Mouse (Mus musculus): ENCODE results near the gene Bves.
"Not testable (repeated sequence)": the region's sequence is repeated elsewhere in the genome, so short reads cannot be mapped to it uniquely, and the experiment has no call there.

Bves gene

GRCm38 (mm10) chr10:45335434-45336422 is at the start of gene Bves:
TSS of gene Bves (plus strand) at chr10:45335772.
- peak; percentile 26 for DNase-seq (ENCODE audit: low read depth, low spot score)

- DNase-seq (ENCODE audit: low read depth, low spot score), result no peak
These were observed 47.2 kb upstream of the Bves start for GRCm38 (mm10) chr10:45288351-45288750.

GRCm38 (mm10) chr10:45289218-45290105 is 46.1 kb upstream of the Bves start:
- DNase-seq (ENCODE audit: low read depth, low spot score), result peak; percentile 8

- no peak for DNase-seq (ENCODE audit: low read depth, low spot score)
These were observed 45.0 kb upstream of the Bves start for GRCm38 (mm10) chr10:45290618-45291017.

- not testable (repeated sequence) for DNase-seq (ENCODE audit: low read depth, low spot score)
These were observed 43.4 kb upstream of the Bves start for GRCm38 (mm10) chr10:45292159-45292558.

GRCm38 (mm10) chr10:45295093-45295492 is 40.5 kb upstream of the Bves start:
- DNase-seq (ENCODE audit: low read depth, low spot score), result no peak

GRCm38 (mm10) chr10:45298503-45298902 is 37.1 kb upstream of the Bves start:
- peak; percentile 15 for DNase-seq (ENCODE audit: low read depth, low spot score)

GRCm38 (mm10) chr10:45299509-45299908 is 36.1 kb upstream of the Bves start:
- DNase-seq (ENCODE audit: low read depth, low spot score), result no peak

GRCm38 (mm10) chr10:45303315-45304036 is 32.1 kb upstream of the Bves start:
- no peak for DNase-seq (ENCODE audit: low read depth, low spot score)

- no peak for DNase-seq (ENCODE audit: low read depth, low spot score)
These were observed 30.4 kb upstream of the Bves start for GRCm38 (mm10) chr10:45305173-45305572.

- DNase-seq (ENCODE audit: low read depth, low spot score), result no peak
These were observed 24.4 kb upstream of the Bves start for GRCm38 (mm10) chr10:45311129-45311528.

GRCm38 (mm10) chr10:45311624-45312023 is 23.9 kb upstream of the Bves start:
- no peak for DNase-seq (ENCODE audit: low read depth, low spot score)

GRCm38 (mm10) chr10:45314865-45315264 is 20.7 kb upstream of the Bves start:
- peak; percentile 33 for DNase-seq (ENCODE audit: low read depth, low spot score)

- no peak for DNase-seq (ENCODE audit: low read depth, low spot score)
These were observed 16.6 kb upstream of the Bves start for GRCm38 (mm10) chr10:45318922-45319321.

- DNase-seq (ENCODE audit: low read depth, low spot score), result no peak
These were observed 15.3 kb upstream of the Bves start for GRCm38 (mm10) chr10:45320296-45320695.

GRCm38 (mm10) chr10:45324159-45324558 is 11.4 kb upstream of the Bves start:
- DNase-seq (ENCODE audit: low read depth, low spot score), result no peak

GRCm38 (mm10) chr10:45328196-45329000 is 7.2 kb upstream of the Bves start:
- DNase-seq (ENCODE audit: low read depth, low spot score), result no peak

GRCm38 (mm10) chr10:45334925-45335324 is 647 bp upstream of the Bves start:
- DNase-seq (ENCODE audit: low read depth, low spot score), result no peak

- DNase-seq (ENCODE audit: low read depth, low spot score), result no peak
These were observed 3.5 kb downstream of the Bves start for GRCm38 (mm10) chr10:45339106-45339505.

- DNase-seq (ENCODE audit: low read depth, low spot score), result no peak
These were observed 8.8 kb downstream of the Bves start for GRCm38 (mm10) chr10:45344381-45344780.

- no peak for DNase-seq (ENCODE audit: low read depth, low spot score)
These were observed 9.6 kb downstream of the Bves start for GRCm38 (mm10) chr10:45345217-45345616.

Data from brain, adult 2 months (tissue).